Mouse (Mus musculus): Measurements from ENCODE around the gene Vmn1r22. TPM values are rescaled to one million over a fixed set of nuclear protein-coding genes. Genes with fewer than 3 reads are reported as not detected.

The Vmn1r22 gene
- total RNA-seq (2023): not detected

DNA sequence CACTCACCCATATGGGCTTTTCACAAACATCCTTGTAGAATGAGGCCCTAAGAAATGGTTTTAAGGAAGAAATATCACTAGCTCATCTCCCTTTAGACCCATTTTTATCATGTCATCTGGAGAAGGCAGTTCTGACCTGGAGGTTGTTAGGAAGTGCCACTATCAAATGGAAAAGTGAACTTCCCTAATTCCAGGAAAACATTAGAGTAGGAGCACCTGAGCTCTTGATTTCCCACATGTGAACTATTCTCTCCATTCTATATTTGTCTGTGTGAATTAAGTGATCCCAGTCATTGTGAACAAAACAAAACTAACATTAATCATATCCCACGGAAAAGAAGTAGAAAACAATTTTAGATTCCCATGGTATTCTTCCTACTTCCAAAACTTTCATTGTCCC lies at the start of gene Vmn1r22:
TSS of gene Vmn1r22 (minus strand) at position 101 of the 400 bp plus-strand sequence.

DNA sequence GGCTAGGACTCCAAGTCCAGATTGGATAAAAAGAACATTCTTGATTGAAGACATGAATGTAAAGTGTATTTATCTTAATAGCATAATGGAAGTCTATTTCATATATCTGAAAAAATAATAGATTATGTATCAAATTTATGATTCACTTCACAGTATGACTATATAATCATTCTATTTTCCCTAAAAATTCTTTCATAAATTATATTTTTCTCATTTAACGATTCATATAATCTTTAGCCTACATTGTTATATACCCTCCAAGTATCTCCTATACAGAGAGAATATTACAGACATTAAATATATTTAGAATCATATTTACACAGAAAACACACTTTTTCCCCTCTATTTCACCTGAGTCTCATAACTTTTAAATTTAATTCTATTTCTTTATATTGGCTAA lies 18.9 kb upstream of the Vmn1r22 start, which contains the start of gene Vmn1r23:
TSS of gene Vmn1r23 (minus strand) at position 101 of the 400 bp plus-strand sequence.

DNA sequence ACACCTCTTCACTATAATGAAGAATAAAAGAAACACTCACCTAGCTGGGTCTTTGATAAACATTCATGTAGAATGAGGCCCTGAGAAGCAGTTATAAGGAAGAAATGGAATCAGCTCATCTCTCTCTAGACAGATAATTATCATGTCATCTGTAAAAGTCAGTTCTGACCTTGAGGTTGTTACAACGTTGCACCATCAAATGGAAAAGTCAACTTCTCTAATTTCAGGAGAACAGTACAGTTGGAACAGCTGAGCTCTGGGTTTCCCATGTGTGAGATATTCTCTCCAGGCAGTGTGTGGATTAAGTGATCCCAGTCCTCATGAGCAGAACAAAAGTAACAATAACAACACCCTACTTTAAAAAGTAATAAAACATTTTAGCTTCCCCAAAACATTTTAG lies 57.5 kb downstream of the Vmn1r22 start, which contains the start of gene Vmn1r21:
TSS of gene Vmn1r21 (minus strand) at position 58 of the 400 bp plus-strand sequence.

Other genes starting within 250 kb of the Vmn1r22 start
- gene Pyurf, start 215.9 kb downstream of the Vmn1r22 start, total RNA-seq (2023): 1 to 10 TPM; 2.4 to 4.1 TPM
- gene Lancl2, start 205.5 kb downstream of the Vmn1r22 start, total RNA-seq (2023): 1 to 10 TPM; 2.9 to 3.9 TPM
- 10 to 100 TPM; 53.3 to 54.4 TPM for gene Vopp1, start 82.9 kb downstream of the Vmn1r22 start, total RNA-seq (2023)
- gene Vmn1r21, start 57.7 kb downstream of the Vmn1r22 start, total RNA-seq (2023): not detected
- gene Vmn1r23, start 18.8 kb upstream of the Vmn1r22 start, total RNA-seq (2023): not detected
- not detected for gene Vmn1r24, start 53.5 kb upstream of the Vmn1r22 start, total RNA-seq (2023)
- gene Vmn1r25, start 72.8 kb upstream of the Vmn1r22 start, total RNA-seq (2023): not detected
- gene Vmn1r26, start 107.1 kb upstream of the Vmn1r22 start, total RNA-seq (2023): not detected